Mouse (Mus musculus) olfactory bulb, adult 2 months (tissue): ENCODE results near the gene Taf1.

ENCODE experiments used
- CTCF ChIP-seq: fragments of 200-500 bp; IDR thresholded peaks from 2 replicates; pipeline ENCODE4 v1.5.1; 2012; ENCODE audit warnings: low read depth, mild to moderate bottlenecking, low read length, moderate library complexity; ENCODE audit not compliant: insufficient read depth
- POLR2A ChIP-seq: fragments of 200-500 bp; IDR thresholded peaks from 2 replicates; pipeline ENCODE4 v1.6.1; 2012; ENCODE audit warnings: mild to moderate bottlenecking, low read depth, low read length, moderate library complexity; ENCODE audit not compliant: insufficient read depth

GRCm38 (mm10) chrX:101622539-101622938 is 90.0 kb downstream of the Taf1 start:
- TF ChIP-seq CTCF (no peak), POLR2A (no peak)
